Mouse (Mus musculus): ENCODE measurements at regions not wholly inside any gene's neighbourhood (a gene's known extent, or its start where the extent isn't known, plus 50 kb on each side); places are given as distances from the start of the nearest gene placed in this dataset.

GRCm38 (mm10) chr10:92021036-92021435 lies 701.2 kb downstream of the Nedd1 start:
- H3K9ac ChIP-seq (ENCODE audit: control insufficient read depth, low read depth, low read length, poor library complexity, severe bottlenecking), result no peak overlapping the region
- H3K27ac ChIP-seq (ENCODE audit: control insufficient read depth, low read depth, low read length), result no peak overlapping the region
- no peaks in the 10 kb centered on the region for H3K27me3 ChIP-seq (ENCODE audit: control insufficient read depth in 1 of 2, insufficient read depth in 2 of 2, low read length in 2 of 2)
- no peak for DNase-seq (ENCODE audit: low read depth, low spot score)
- no peaks in the 10 kb centered on the region for H3K4me1 ChIP-seq (ENCODE audit: control insufficient read depth in 1 of 2, insufficient read depth in 2 of 2, low read length in 2 of 2)
- TF ChIP-seq RCOR1 (IDR thresholded peaks at IDR 0.05; ENCODE audit: low read depth, low read length) (no peak), E2F4 (IDR thresholded peaks at IDR 0.05; ENCODE audit: borderline replicate concordance, low read depth, low read length) (no peak), GATA1 (IDR thresholded peaks at IDR 0.05; ENCODE audit: low read depth, low read length) (no peak), CHD2 (IDR thresholded peaks at IDR 0.05; ENCODE audit: low read length) (no peak), MAFK (IDR thresholded peaks at IDR 0.05; ENCODE audit: borderline replicate concordance, low read depth, low read length) (no peak), POLR2AphosphoS5 (IDR thresholded peaks at IDR 0.05; ENCODE audit: borderline replicate concordance, low read depth, low read length) (no peak), ZKSCAN1 (IDR thresholded peaks at IDR 0.05; ENCODE audit: low read depth, low read length) (no peak), MAZ (IDR thresholded peaks at IDR 0.05; ENCODE audit: low read depth, low read length) (no peak), NELFE (IDR thresholded peaks at IDR 0.05; ENCODE audit: low read depth, low read length) (no peak), CHD1 (IDR thresholded peaks at IDR 0.05; ENCODE audit: low read depth, low read length) (no peak)
- no peaks in the 10 kb centered on the region for H3K9me3 ChIP-seq (replicated peaks; ENCODE audit: insufficient read depth, low read length)
- H3K79me2 ChIP-seq (ENCODE audit: control insufficient read depth, insufficient read depth, low read length, poor library complexity), result no peaks in the 10 kb centered on the region
- H3K36me3 ChIP-seq (ENCODE audit: control insufficient read depth in 1 of 2, insufficient read depth in 2 of 2, low read length in 2 of 2), result no peaks in the 10 kb centered on the region
- no peak overlapping the region for H3K4me3 ChIP-seq (ENCODE audit: control insufficient read depth in 1 of 2, insufficient read depth in 1 of 2, low read depth in 2 of 2, low read length in 2 of 2)

DNA sequence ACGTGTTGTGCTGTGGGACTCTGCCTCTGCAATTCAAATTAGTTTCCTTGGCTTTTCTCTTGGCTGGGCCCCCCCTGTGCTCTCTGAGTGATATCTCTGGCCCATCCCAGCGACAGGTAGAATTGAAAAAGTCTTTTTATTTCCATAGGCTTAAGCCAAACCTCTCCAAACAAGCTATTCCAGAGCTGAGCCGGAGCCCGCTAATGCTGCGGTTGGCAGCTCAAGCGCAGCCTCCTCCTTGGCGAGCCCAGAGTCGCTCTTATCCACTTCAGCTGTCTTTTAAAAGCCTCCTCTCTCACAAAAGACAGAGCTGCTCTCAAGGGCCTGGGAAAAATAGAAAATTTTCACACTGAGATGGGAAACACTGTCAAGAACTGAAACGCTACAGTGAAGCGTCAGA lies 712.7 kb downstream of the Nedd1 start:
- H3K4me3 ChIP-seq (ENCODE audit: control insufficient read depth in 1 of 2, insufficient read depth in 1 of 2, low read depth in 2 of 2, low read length in 2 of 2), result no peak overlapping the region
- H3K79me2 ChIP-seq (ENCODE audit: control insufficient read depth, insufficient read depth, low read length, poor library complexity), result no peaks in the 10 kb centered on the region
- TF ChIP-seq ETS1 (IDR thresholded peaks at IDR 0.05; ENCODE audit: low read depth, low read length), result no peak
- TF ChIP-seq SMC3 (IDR thresholded peaks at IDR 0.05; ENCODE audit: low read depth, low read length), result no peak
- no peak for TF ChIP-seq EP300 (IDR thresholded peaks at IDR 0.05; ENCODE audit: low read depth in 1 of 2, low read length in 2 of 2)
- no peak for TF ChIP-seq CTCF (IDR thresholded peaks at IDR 0.05 in 2 of 3, conservative IDR thresholded peaks at IDR 0.05 in 1 of 3; ENCODE audit: control insufficient read depth in 1 of 3, insufficient read depth in 1 of 3, low read depth in 2 of 3, low read length in 3 of 3, poor library complexity in 1 of 3, severe bottlenecking in 1 of 3)
- no peak for TF ChIP-seq ELF1 (IDR thresholded peaks at IDR 0.05; ENCODE audit: low read depth, low read length)
- TF ChIP-seq TCF12 (IDR thresholded peaks at IDR 0.05; ENCODE audit: low read depth, low read length), result no peak
- no peak for TF ChIP-seq ZC3H11A (IDR thresholded peaks at IDR 0.05; ENCODE audit: low read depth, low read length)
- TF ChIP-seq MAZ (IDR thresholded peaks at IDR 0.05; ENCODE audit: low read depth, low read length), result no peak
- TF ChIP-seq UBTF (IDR thresholded peaks at IDR 0.05; ENCODE audit: borderline replicate concordance, insufficient read depth, low read depth, low read length), result no peak
- no peak for TF ChIP-seq POLR2A (IDR thresholded peaks at IDR 0.05; ENCODE audit: control insufficient read depth in 1 of 2, insufficient read depth in 1 of 2, low read depth in 1 of 2, low read length in 2 of 2, poor library complexity in 1 of 2)
- TF ChIP-seq TBP (IDR thresholded peaks at IDR 0.05; ENCODE audit: low read depth, low read length), result no peak
- TF ChIP-seq USF2 (IDR thresholded peaks at IDR 0.05; ENCODE audit: borderline replicate concordance in 1 of 2, insufficient read depth in 1 of 2, low read depth in 1 of 2, low read length in 2 of 2), result no peak
- TF ChIP-seq USF1 (IDR thresholded peaks at IDR 0.05; ENCODE audit: low read depth, low read length), result no peak
- no peak for TF ChIP-seq NELFE (IDR thresholded peaks at IDR 0.05; ENCODE audit: low read depth, low read length)
- TF ChIP-seq BHLHE40 (IDR thresholded peaks at IDR 0.05; ENCODE audit: borderline replicate concordance, low read depth, low read length), result no peak
- H3K27ac ChIP-seq (ENCODE audit: control insufficient read depth, low read depth, low read length), result no peak overlapping the region
- H3K27me3 ChIP-seq (ENCODE audit: control insufficient read depth in 1 of 2, insufficient read depth in 2 of 2, low read length in 2 of 2), result no peaks in the 10 kb centered on the region
- no peaks in the 10 kb centered on the region for H3K9me3 ChIP-seq (replicated peaks; ENCODE audit: insufficient read depth, low read length)
- DNase-seq (ENCODE audit: low read depth, low spot score), result no peak
- no peak overlapping the region for H3K9ac ChIP-seq (ENCODE audit: control insufficient read depth, low read depth, low read length, poor library complexity, severe bottlenecking)
- no peaks in the 10 kb centered on the region for H3K36me3 ChIP-seq (ENCODE audit: control insufficient read depth in 1 of 2, insufficient read depth in 2 of 2, low read length in 2 of 2)
- H3K4me1 ChIP-seq (ENCODE audit: control insufficient read depth in 1 of 2, insufficient read depth in 2 of 2, low read length in 2 of 2), result no peaks in the 10 kb centered on the region

Measured in MEL (cell line).